Mouse (Mus musculus): ENCODE data around the gene Iqcd.

DNA sequence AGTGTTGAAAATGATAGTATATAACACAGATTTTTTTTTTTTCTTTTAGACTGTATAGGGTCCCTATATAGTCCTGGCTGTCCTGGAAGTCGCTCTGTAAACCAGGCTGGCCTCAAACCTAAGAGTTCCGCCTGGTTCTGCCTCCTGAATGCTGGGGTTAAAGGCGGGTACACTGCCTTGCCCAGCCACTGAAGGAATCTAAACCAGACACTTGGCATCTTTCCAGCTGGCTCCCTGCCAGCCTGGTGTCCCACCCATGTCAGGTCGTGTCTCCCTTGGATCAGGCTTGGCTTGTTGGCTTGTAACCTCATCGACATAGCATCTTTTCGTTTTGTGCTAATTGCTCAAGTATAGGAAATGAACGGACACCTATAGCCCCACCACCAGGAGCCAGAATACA is 39.8 kb downstream of the Iqcd start:
- TF ChIP-seq CEBPB (IDR thresholded peaks at IDR 0.05; ENCODE audit: insufficient read depth, poor library complexity, severe bottlenecking), result no peak
- peak; percentile 21 for TF ChIP-seq POLR2AphosphoS2 (IDR thresholded peaks at IDR 0.05; ENCODE audit: insufficient read length, low read depth)
